Mouse (Mus musculus): ENCODE measurements around the gene Lima1.

DNA sequence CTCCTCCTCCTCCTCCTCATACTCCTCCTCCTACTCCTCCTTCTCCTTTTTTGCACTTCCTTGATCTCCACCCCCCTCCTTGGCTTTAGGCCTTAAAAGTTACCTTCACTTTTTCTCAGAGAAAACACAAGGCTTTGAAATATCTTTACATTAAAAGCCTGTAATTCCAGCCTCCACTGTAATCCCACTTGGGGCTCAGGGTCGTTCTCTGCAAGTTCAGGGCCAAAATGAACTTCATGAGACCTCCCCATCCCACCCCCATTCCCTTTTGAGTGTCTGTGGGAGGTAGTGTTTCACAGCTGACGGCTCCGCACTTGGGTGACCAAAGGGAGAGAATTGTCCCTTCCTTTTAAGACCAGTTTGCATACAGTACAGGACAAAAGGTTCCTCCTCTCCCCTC, 102.3 kb downstream of the Lima1 start:
- TF ChIP-seq GATA1 (IDR thresholded peaks at IDR 0.05; ENCODE audit: low read length) (no peak), TAL1 (IDR thresholded peaks at IDR 0.05; ENCODE audit: low read length) (no peak)

Measured in erythroblast, embryonic 14.5 days (primary cell).